Mouse (Mus musculus) C2C12 (cell line): Measurements from ENCODE around the gene Spef2.

Experiments
- CEBPB ChIP-seq: IDR thresholded peaks from one replicate; pipeline ENCODE4 v1.6.1; 2011; ENCODE audit warnings: low read depth, mild to moderate bottlenecking, control low read depth, moderate library complexity
- CTCF ChIP-seq: IDR thresholded peaks from one replicate; pipeline ENCODE4 v1.5.1; 2011; ENCODE audit not compliant: control insufficient read depth, insufficient read depth, insufficient read length
- MYOD1 ChIP-seq: IDR thresholded peaks from one replicate; pipeline ENCODE4 v1.6.1; 2011; ENCODE audit warnings: low read depth; ENCODE audit not compliant: control insufficient read depth, insufficient read length

DNA sequence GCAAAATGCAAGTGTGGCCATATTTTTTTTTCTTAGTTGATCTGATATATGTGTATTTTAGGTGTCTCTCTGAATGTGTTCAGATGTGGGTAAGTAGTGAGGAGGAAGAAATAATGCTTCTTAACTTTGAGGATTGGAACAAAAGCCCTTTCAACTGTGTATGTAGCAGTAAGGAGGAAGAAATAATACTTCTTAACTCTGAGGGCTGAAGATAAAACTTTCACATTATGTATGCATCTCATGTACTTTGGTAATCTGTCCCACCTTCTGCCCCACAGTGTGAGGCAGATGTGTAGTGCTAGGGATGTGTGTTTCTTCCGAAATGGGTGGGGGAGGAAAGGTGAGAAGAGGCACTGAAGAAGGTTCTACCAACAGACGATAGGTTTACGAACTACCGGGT lies 181.4 kb downstream of the Spef2 start:
- TF ChIP-seq CTCF = no peak
- no peak for TF ChIP-seq CEBPB
- TF ChIP-seq MYOD1 = no peak
